Mouse (Mus musculus) lung, postnatal 0 days (tissue): ENCODE measurements around the gene 9430015G10Rik. TPM values are rescaled to one million over a fixed set of nuclear protein-coding genes. Genes with fewer than 3 reads are reported as not detected.
"Not testable (repeated sequence)": the region's sequence is repeated elsewhere in the genome, so short reads cannot be mapped to it uniquely, and the experiment has no call there.

Experiments
- ATAC-seq: fragments of 200-750 bp; cut with Nextera tagmentation; 2 replicates; pipeline ENCODE4 v1.8.0; 2017; ENCODE audit warnings: moderate library complexity
- DNase-seq: peaks from one replicate; pipeline ENCODE4 v3.0.0-alpha.2; 2016; ENCODE audit warnings: low spot score
- H3K27ac ChIP-seq: fragments of 300-500 bp; sonication (generic); 2 replicates; pipeline ENCODE4 v1.5.1; 2014; ENCODE audit warnings: antibody characterized with exemption, mild to moderate bottlenecking, low read length, mixed read lengths
- H3K27me3 ChIP-seq: fragments of 300-500 bp; sonication (generic); replicated peaks from 2 replicates; pipeline ENCODE4 v1.6.1; 2014; ENCODE audit warnings: low read length, mixed read lengths; ENCODE audit not compliant: insufficient read depth
- H3K36me3 ChIP-seq: fragments of 300-500 bp; sonication (generic); 2 replicates; pipeline ENCODE4 v1.6.1; 2014; ENCODE audit warnings: low read length, mixed read lengths; ENCODE audit not compliant: insufficient read depth
- H3K4me1 ChIP-seq: fragments of 300-500 bp; sonication (generic); 2 replicates; pipeline ENCODE4 v1.6.1; 2014; ENCODE audit warnings: antibody characterized with exemption, low read depth, low read length, mixed read lengths; ENCODE audit not compliant: insufficient read depth
- H3K4me2 ChIP-seq: fragments of 300-500 bp; sonication (generic); replicated peaks from 2 replicates; pipeline ENCODE4 v1.6.1; 2014; ENCODE audit warnings: low read depth, mild to moderate bottlenecking, low read length, moderate library complexity, mixed read lengths
- H3K4me3 ChIP-seq: fragments of 300-500 bp; sonication (generic); 2 replicates; pipeline ENCODE4 v1.5.1; 2014; ENCODE audit warnings: low read depth, low read length
- H3K9ac ChIP-seq: fragments of 300-500 bp; sonication (generic); replicated peaks from 2 replicates; pipeline ENCODE4 v1.6.1; 2014; ENCODE audit warnings: low read depth, mild to moderate bottlenecking
- H3K9me3 ChIP-seq: fragments of 300-500 bp; sonication (generic); 2 replicates; pipeline ENCODE4 v1.6.1; 2016; ENCODE audit warnings: low read length, mixed read lengths
- CTCF ChIP-seq: IDR thresholded peaks from 2 replicates; pipeline ENCODE4 v1.5.1; 2016; ENCODE audit warnings: antibody characterized with exemption, mild to moderate bottlenecking
- EP300 ChIP-seq: IDR thresholded peaks from 2 replicates; pipeline ENCODE4 v1.6.1; 2016; ENCODE audit warnings: antibody characterized with exemption, mild to moderate bottlenecking, control low read depth
- WGBS: fragments of 180-500 bp; shearing (Covaris S2); extraction: QIAGEN DNeasy Blood & Tissue Kit; methylation state at CpG from one replicate; pipeline ENCODE4 v1.1.7; 2014; 5-methylcytosine and 5-hydroxymethylcytosine counted together
- polyA plus RNA-seq: library from polyadenylated mRNA; unstranded; fragments of >200 nt; fragmentation: Nextera tagmentation; extraction: Ambion mirVana; gene quantifications from 2 replicates; pipeline ENCODE4 v1.2.1, GENCODE M21; 2015

9430015G10Rik gene
- polyA plus RNA-seq, 1 experiment from 2014 or later = 5.9 TPM

- WGBS = 73% methylated on average over 10 of the region's 10 CpGs
- no peaks in the 10 kb centered on the region for H3K27me3 ChIP-seq
- no peak for ATAC-seq
- DNase-seq = no peak
- no peaks in the 10 kb centered on the region for H3K9me3 ChIP-seq
- TF ChIP-seq EP300 (no peak), CTCF (no peak)
- no peaks in the 10 kb centered on the region for H3K4me1 ChIP-seq
- no peak overlapping the region for H3K9ac ChIP-seq
- no peak overlapping the region for H3K4me2 ChIP-seq
- no peaks in the 10 kb centered on the region for H3K36me3 ChIP-seq
- no peak overlapping the region for H3K27ac ChIP-seq
- H3K4me3 ChIP-seq = no peak overlapping the region
These were observed 21.2 kb downstream of the 9430015G10Rik start for GRCm38 (mm10) chr4:156130940-156131339.

- no peaks in the 10 kb centered on the region for H3K9me3 ChIP-seq
- no peaks in the 10 kb centered on the region for H3K36me3 ChIP-seq
- no peaks in the 10 kb centered on the region for H3K4me1 ChIP-seq
- no peak overlapping the region for H3K9ac ChIP-seq
- H3K4me3 ChIP-seq = no peak overlapping the region
- ATAC-seq = peak; percentile 58
- no peaks in the 10 kb centered on the region for H3K27me3 ChIP-seq
- no peak overlapping the region for H3K27ac ChIP-seq
- peak; percentile 13 for DNase-seq
- no peak overlapping the region for H3K4me2 ChIP-seq
- WGBS = 56% methylated on average over 5 of the region's 5 CpGs
- TF ChIP-seq CTCF (no peak), EP300 (no peak)
These were observed 23.6 kb downstream of the 9430015G10Rik start for GRCm38 (mm10) chr4:156133334-156133733.

GRCm38 (mm10) chr4:156133943-156134605 lies 24.3 kb downstream of the 9430015G10Rik start:
- Histone ChIP-seq H3K36me3 (no peaks in the 10 kb centered on the region), H3K9ac (no peak overlapping the region), H3K27ac (no peak overlapping the region; the same call in 1 of the 2 replicates), H3K9me3 (no peaks in the 10 kb centered on the region), H3K4me1 (no peaks in the 10 kb centered on the region), H3K4me2 (no peak overlapping the region), H3K27me3 (no peaks in the 10 kb centered on the region), H3K4me3 (no peak overlapping the region)
- 72% methylated on average over 12 of the region's 12 CpGs for WGBS
- TF ChIP-seq CTCF (no peak), EP300 (no peak)
- DNase-seq (no peak), ATAC-seq (no peak)

- H3K9me3 ChIP-seq = no peaks in the 10 kb centered on the region
- DNase-seq (no peak), ATAC-seq (no peak)
- H3K27ac ChIP-seq = no peak overlapping the region
- TF ChIP-seq EP300 (no peak), CTCF (no peak)
- H3K4me2 ChIP-seq = no peak overlapping the region
- no peaks in the 10 kb centered on the region for H3K27me3 ChIP-seq
- no peak overlapping the region for H3K9ac ChIP-seq
- H3K36me3 ChIP-seq = no peaks in the 10 kb centered on the region
- no peak overlapping the region for H3K4me3 ChIP-seq
- 89% methylated on average over 13 of the region's 13 CpGs for WGBS
- H3K4me1 ChIP-seq = no peaks in the 10 kb centered on the region
These were observed 25.3 kb downstream of the 9430015G10Rik start for GRCm38 (mm10) chr4:156135112-156135511.

- WGBS = 92% methylated on average over 14 of the region's 14 CpGs
- no peak overlapping the region for H3K4me2 ChIP-seq
These were observed 26.0 kb downstream of the 9430015G10Rik start for GRCm38 (mm10) chr4:156135801-156136200.

GRCm38 (mm10) chr4:156136285-156137100 lies 26.7 kb downstream of the 9430015G10Rik start:
- H3K4me1 ChIP-seq = no peaks in the 10 kb centered on the region
- H3K4me2 ChIP-seq = no peak overlapping the region
- no peaks in the 10 kb centered on the region for H3K27me3 ChIP-seq
- H3K4me3 ChIP-seq = no peak overlapping the region
- H3K9ac ChIP-seq = no peak overlapping the region
- TF ChIP-seq EP300 = no peak
- TF ChIP-seq CTCF = no peak
- no peak for DNase-seq
- no peak for ATAC-seq
- no peaks in the 10 kb centered on the region for H3K9me3 ChIP-seq
- H3K36me3 ChIP-seq = no peaks in the 10 kb centered on the region
- 93% methylated on average over 30 of the region's 30 CpGs for WGBS
- H3K27ac ChIP-seq = no peak overlapping the region

More at GRCm38 (mm10) chr4:156135801-156136200, 26.0 kb downstream of the 9430015G10Rik start:
- Histone ChIP-seq H3K4me1 (no peaks in the 10 kb centered on the region), H3K9me3 (no peaks in the 10 kb centered on the region), H3K27ac (no peak overlapping the region), H3K36me3 (no peaks in the 10 kb centered on the region), H3K4me3 (no peak overlapping the region), H3K27me3 (no peaks in the 10 kb centered on the region), H3K9ac (no peak overlapping the region)
- no peak for DNase-seq
- no peak for TF ChIP-seq CTCF
- TF ChIP-seq EP300 = no peak
- no peak for ATAC-seq

- not testable (repeated sequence) for DNase-seq, H3K9ac ChIP-seq, H3K9me3 ChIP-seq, H3K27ac ChIP-seq, ATAC-seq, H3K27me3 ChIP-seq, H3K4me1 ChIP-seq, H3K4me3 ChIP-seq, H3K36me3 ChIP-seq, H3K4me2 ChIP-seq
- WGBS = 83% methylated on average over 10 of the region's 10 CpGs
These were observed 41.1 kb downstream of the 9430015G10Rik start for GRCm38 (mm10) chr4:156150887-156151286.
